Mouse (Mus musculus): Measurements from ENCODE around the gene Eaf2. TPM values are rescaled to one million over a fixed set of nuclear protein-coding genes. Genes with fewer than 3 reads are reported as not detected.
"Not testable (repeated sequence)": the region's sequence is repeated elsewhere in the genome, so short reads cannot be mapped to it uniquely, and the experiment has no call there.

The Eaf2 gene
- total and polyA plus RNA-seq, 3 experiments, result 0.47 to 2.4 (median 1.4) TPM

- no peak for DNase-seq (ENCODE audit: low spot score)
Observed at GRCm38 (mm10) chr16:36877316-36877715, 2.5 kb upstream of the Eaf2 start.

DNA sequence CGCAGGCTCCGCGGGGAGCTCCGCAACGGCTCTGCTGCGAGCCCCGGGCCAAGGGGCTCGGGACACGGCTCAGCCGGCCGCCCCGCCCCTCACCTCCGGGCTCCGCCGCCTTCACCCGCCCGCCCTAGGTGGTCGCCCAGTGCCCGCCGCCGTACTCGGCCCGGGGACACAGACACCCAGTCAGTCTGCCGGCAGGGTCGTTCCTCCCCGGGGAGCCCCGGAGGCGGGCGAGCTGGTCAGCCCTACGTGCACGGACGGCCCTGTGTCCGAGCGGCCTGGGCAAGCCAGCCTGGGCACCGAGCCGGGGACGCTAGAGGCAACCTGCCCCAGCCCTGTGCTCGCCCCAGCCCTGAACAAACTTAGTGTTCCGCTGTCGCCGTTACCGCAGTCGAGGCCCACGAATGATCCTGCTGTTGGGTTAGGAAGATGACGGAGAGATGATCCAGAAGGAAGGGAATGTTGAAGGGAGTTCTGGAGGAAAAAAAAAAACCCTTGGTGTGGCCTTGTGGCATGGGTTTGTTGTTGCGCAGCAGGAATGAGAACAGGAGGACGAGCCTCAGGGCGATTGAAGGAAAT is 561 bp upstream of the Eaf2 start:
- Histone ChIP-seq H3K4me3 (ENCODE audit: low read depth, low read length) (peak overlapping the region; percentile 98), H3K27me3 (ENCODE audit: insufficient read depth, low read length) (no peaks in the 10 kb centered on the region), H3K9me3 (replicated peaks) (no peaks in the 10 kb centered on the region), H3K36me3 (replicated peaks) (peaks cover 18% of the 10 kb centered on the region), H3K4me1 (ENCODE audit: insufficient read depth, low read depth, low read length) (peaks cover 19% of the 10 kb centered on the region)
- TF ChIP-seq TAL1 (conservative IDR thresholded peaks at IDR 0.05; ENCODE audit: low read depth, low read length) (no peak), GATA1 (IDR thresholded peaks at IDR 0.05; ENCODE audit: borderline replicate concordance, low read length) (no peak), CTCF (IDR thresholded peaks at IDR 0.05; ENCODE audit: low read depth, low read length) (no peak)
- DNase-seq (ENCODE audit: low spot score) (no peak), ATAC-seq (ENCODE audit: extremely low read depth, insufficient number of reproducible peaks, low FRiP score, poor library complexity, severe bottlenecking) (no peak)

More at GRCm38 (mm10) chr16:36877316-36877715, 2.5 kb upstream of the Eaf2 start:
- ATAC-seq (ENCODE audit: extremely low read depth, insufficient number of reproducible peaks, low FRiP score, poor library complexity, severe bottlenecking), result no peak
- H3K4me1 ChIP-seq (ENCODE audit: insufficient read depth, low read depth, low read length), result peaks cover 23% of the 10 kb centered on the region
- H3K9me3 ChIP-seq (replicated peaks), result no peaks in the 10 kb centered on the region
- no peak overlapping the region for H3K4me3 ChIP-seq (ENCODE audit: low read depth, low read length)
- H3K27me3 ChIP-seq (ENCODE audit: insufficient read depth, low read length), result no peaks in the 10 kb centered on the region
- TF ChIP-seq CTCF (IDR thresholded peaks at IDR 0.05; ENCODE audit: low read depth, low read length) (no peak), GATA1 (IDR thresholded peaks at IDR 0.05; ENCODE audit: borderline replicate concordance, low read length) (no peak), TAL1 (conservative IDR thresholded peaks at IDR 0.05; ENCODE audit: low read depth, low read length) (no peak), POLR2AphosphoS5 (IDR thresholded peaks at IDR 0.05; ENCODE audit: insufficient replicate concordance, low read depth, low read length) (no peak), GATA2 (IDR thresholded peaks at IDR 0.05; ENCODE audit: borderline replicate concordance, low read depth, low read length) (no peak)
- H3K36me3 ChIP-seq (replicated peaks), result peaks cover 6% of the 10 kb centered on the region

DNA sequence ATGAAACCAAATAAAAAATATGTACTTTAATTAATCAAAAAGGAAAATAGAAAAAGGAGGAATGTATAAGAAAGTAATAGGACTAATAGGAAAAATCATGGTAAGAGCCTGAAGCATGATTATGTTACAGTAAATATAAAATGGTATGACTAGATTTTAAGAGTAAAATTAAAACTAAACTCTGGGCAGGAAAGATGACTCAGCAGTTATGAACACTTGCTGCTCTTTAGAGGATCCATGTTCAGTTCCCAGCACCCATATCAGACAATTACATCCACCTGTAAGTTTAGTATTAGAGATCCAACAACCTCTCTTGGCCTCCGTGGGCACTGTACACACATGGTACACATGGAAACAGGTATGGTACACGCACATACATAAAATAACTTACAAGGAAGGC is 5.4 kb downstream of the Eaf2 start:
- DNase-seq (ENCODE audit: low spot score) (no peak), ATAC-seq (ENCODE audit: extremely low read depth, insufficient number of reproducible peaks, low FRiP score, poor library complexity, severe bottlenecking) (no peak)
- Histone ChIP-seq H3K27me3 (ENCODE audit: insufficient read depth, low read length) (no peaks in the 10 kb centered on the region), H3K4me1 (ENCODE audit: insufficient read depth, low read depth, low read length) (peaks cover 7% of the 10 kb centered on the region), H3K9me3 (replicated peaks) (no peaks in the 10 kb centered on the region), H3K4me3 (ENCODE audit: low read depth, low read length) (no peak overlapping the region), H3K36me3 (replicated peaks) (peaks cover 40% of the 10 kb centered on the region)
- TF ChIP-seq TAL1 (conservative IDR thresholded peaks at IDR 0.05; ENCODE audit: low read depth, low read length), result no peak
- no peak for TF ChIP-seq GATA2 (IDR thresholded peaks at IDR 0.05; ENCODE audit: borderline replicate concordance, low read depth, low read length)
- TF ChIP-seq CTCF (IDR thresholded peaks at IDR 0.05; ENCODE audit: low read depth, low read length), result no peak
- TF ChIP-seq GATA1 (IDR thresholded peaks at IDR 0.05; ENCODE audit: borderline replicate concordance, low read length), result no peak
- no peak for TF ChIP-seq POLR2AphosphoS5 (IDR thresholded peaks at IDR 0.05; ENCODE audit: insufficient replicate concordance, low read depth, low read length)

DNA sequence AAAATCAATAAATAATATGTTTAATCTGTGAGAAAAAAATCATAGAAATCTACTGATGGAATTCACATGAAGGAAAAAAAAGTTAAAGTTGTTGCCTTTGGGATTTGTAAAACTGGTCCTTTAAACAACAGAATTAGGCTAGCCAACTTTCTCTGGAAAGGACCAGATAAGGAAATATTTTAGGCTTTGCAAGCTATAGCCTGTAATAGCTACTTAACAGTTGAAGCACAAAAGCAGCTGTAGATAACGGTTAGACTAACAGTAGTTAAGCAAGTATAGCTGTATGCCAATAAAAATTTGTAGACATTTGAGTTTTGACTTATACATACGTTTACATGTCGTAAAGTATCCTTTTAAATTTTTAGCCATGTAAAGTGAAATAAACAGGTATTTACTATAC is 11.2 kb downstream of the Eaf2 start:
- Histone ChIP-seq H3K9me3 (replicated peaks) (no peaks in the 10 kb centered on the region), H3K36me3 (replicated peaks) (peaks cover 29% of the 10 kb centered on the region), H3K4me3 (ENCODE audit: low read depth, low read length) (no peak overlapping the region), H3K27me3 (ENCODE audit: insufficient read depth, low read length) (no peaks in the 10 kb centered on the region), H3K4me1 (ENCODE audit: insufficient read depth, low read depth, low read length) (no peaks in the 10 kb centered on the region)
- TF ChIP-seq GATA2 (IDR thresholded peaks at IDR 0.05; ENCODE audit: borderline replicate concordance, low read depth, low read length) (no peak), CTCF (IDR thresholded peaks at IDR 0.05; ENCODE audit: low read depth, low read length) (no peak), POLR2AphosphoS5 (IDR thresholded peaks at IDR 0.05; ENCODE audit: insufficient replicate concordance, low read depth, low read length) (no peak), TAL1 (conservative IDR thresholded peaks at IDR 0.05; ENCODE audit: low read depth, low read length) (no peak), GATA1 (IDR thresholded peaks at IDR 0.05; ENCODE audit: borderline replicate concordance, low read length) (no peak)
- ATAC-seq (ENCODE audit: extremely low read depth, insufficient number of reproducible peaks, low FRiP score, poor library complexity, severe bottlenecking) (no peak), DNase-seq (ENCODE audit: low spot score) (no peak)

GRCm38 (mm10) chr16:36851202-36851601 is 23.6 kb downstream of the Eaf2 start:
- no peak for ATAC-seq (ENCODE audit: extremely low read depth, insufficient number of reproducible peaks, low FRiP score, poor library complexity, severe bottlenecking)
- no peaks in the 10 kb centered on the region for H3K4me1 ChIP-seq (ENCODE audit: insufficient read depth, low read depth, low read length)
- DNase-seq (ENCODE audit: low spot score), result no peak
- TF ChIP-seq GATA2 (IDR thresholded peaks at IDR 0.05; ENCODE audit: borderline replicate concordance, low read depth, low read length), result no peak
- no peak for TF ChIP-seq GATA1 (IDR thresholded peaks at IDR 0.05; ENCODE audit: borderline replicate concordance, low read length)
- TF ChIP-seq POLR2AphosphoS5 (IDR thresholded peaks at IDR 0.05; ENCODE audit: insufficient replicate concordance, low read depth, low read length), result no peak
- TF ChIP-seq CTCF (IDR thresholded peaks at IDR 0.05; ENCODE audit: low read depth, low read length), result no peak
- no peak for TF ChIP-seq TAL1 (conservative IDR thresholded peaks at IDR 0.05; ENCODE audit: low read depth, low read length)
- no peak overlapping the region for H3K4me3 ChIP-seq (ENCODE audit: low read depth, low read length)
- no peaks in the 10 kb centered on the region for H3K9me3 ChIP-seq (replicated peaks)
- no peaks in the 10 kb centered on the region for H3K27me3 ChIP-seq (ENCODE audit: insufficient read depth, low read length)
- H3K36me3 ChIP-seq (replicated peaks), result peaks cover 24% of the 10 kb centered on the region

DNA sequence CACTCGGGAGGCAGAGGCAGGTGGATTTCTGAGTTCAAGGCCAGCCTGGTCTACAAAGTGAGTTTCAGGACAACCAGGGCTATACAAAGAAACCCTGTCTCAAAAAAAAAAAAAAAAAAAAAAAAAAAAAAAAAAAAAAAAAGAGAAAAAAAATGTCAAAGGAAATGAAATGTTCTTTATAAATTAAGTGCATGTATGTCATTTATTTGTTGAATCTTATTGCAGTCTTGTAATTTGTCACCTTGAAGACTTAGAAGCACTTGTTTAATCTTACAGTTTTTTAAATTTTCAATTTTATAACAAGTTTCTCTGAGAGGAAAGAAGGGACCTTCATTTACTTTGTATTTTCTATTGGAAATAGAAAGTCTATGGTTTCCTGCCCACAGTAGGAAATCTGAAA is 27.9 kb downstream of the Eaf2 start:
- not testable (repeated sequence) for ATAC-seq (ENCODE audit: extremely low read depth, insufficient number of reproducible peaks, low FRiP score, poor library complexity, severe bottlenecking); DNase-seq (ENCODE audit: low spot score); H3K4me1 ChIP-seq (ENCODE audit: insufficient read depth, low read depth, low read length); H3K27me3 ChIP-seq (ENCODE audit: insufficient read depth, low read length); H3K4me3 ChIP-seq (ENCODE audit: low read depth, low read length); H3K9me3 ChIP-seq (replicated peaks)
- peaks cover 25% of the 10 kb centered on the region for H3K36me3 ChIP-seq (replicated peaks)

- no peaks in the 10 kb centered on the region for H3K27me3 ChIP-seq (ENCODE audit: insufficient read depth, low read length)
- H3K4me3 ChIP-seq (ENCODE audit: low read depth, low read length), result peak overlapping the region; percentile 91
- H3K4me1 ChIP-seq (ENCODE audit: insufficient read depth, low read depth, low read length), result peaks cover 11% of the 10 kb centered on the region
- TF ChIP-seq GATA2 (IDR thresholded peaks at IDR 0.05; ENCODE audit: borderline replicate concordance, low read depth, low read length), result no peak
- TF ChIP-seq POLR2AphosphoS5 (IDR thresholded peaks at IDR 0.05; ENCODE audit: insufficient replicate concordance, low read depth, low read length), result no peak
- no peak for TF ChIP-seq TAL1 (conservative IDR thresholded peaks at IDR 0.05; ENCODE audit: low read depth, low read length)
- no peak for TF ChIP-seq GATA1 (IDR thresholded peaks at IDR 0.05; ENCODE audit: borderline replicate concordance, low read length)
- TF ChIP-seq CTCF (IDR thresholded peaks at IDR 0.05; ENCODE audit: low read depth, low read length), result no peak
- DNase-seq (ENCODE audit: low spot score) (no peak), ATAC-seq (ENCODE audit: extremely low read depth, insufficient number of reproducible peaks, low FRiP score, poor library complexity, severe bottlenecking) (no peak)
- no peaks in the 10 kb centered on the region for H3K9me3 ChIP-seq (replicated peaks)
- H3K36me3 ChIP-seq (replicated peaks), result no peaks in the 10 kb centered on the region
Observed at GRCm38 (mm10) chr16:36828820-36829219, 46.0 kb downstream of the Eaf2 start.
